Mouse (Mus musculus): ENCODE results near the gene Zkscan14. TPM values are rescaled to one million over a fixed set of nuclear protein-coding genes. Genes with fewer than 3 reads are reported as not detected.
"Not testable (repeated sequence)": the region's sequence is repeated elsewhere in the genome, so short reads cannot be mapped to it uniquely, and the experiment has no call there.

Zkscan14 gene
- total RNA-seq (2015; ENCODE audit: low replicate concordance) (5.9 and 10.8 TPM in 2 replicates), total RNA-seq (2017; ENCODE audit: low replicate concordance) (8.1 and 14.2 TPM in 2 replicates)

DNA sequence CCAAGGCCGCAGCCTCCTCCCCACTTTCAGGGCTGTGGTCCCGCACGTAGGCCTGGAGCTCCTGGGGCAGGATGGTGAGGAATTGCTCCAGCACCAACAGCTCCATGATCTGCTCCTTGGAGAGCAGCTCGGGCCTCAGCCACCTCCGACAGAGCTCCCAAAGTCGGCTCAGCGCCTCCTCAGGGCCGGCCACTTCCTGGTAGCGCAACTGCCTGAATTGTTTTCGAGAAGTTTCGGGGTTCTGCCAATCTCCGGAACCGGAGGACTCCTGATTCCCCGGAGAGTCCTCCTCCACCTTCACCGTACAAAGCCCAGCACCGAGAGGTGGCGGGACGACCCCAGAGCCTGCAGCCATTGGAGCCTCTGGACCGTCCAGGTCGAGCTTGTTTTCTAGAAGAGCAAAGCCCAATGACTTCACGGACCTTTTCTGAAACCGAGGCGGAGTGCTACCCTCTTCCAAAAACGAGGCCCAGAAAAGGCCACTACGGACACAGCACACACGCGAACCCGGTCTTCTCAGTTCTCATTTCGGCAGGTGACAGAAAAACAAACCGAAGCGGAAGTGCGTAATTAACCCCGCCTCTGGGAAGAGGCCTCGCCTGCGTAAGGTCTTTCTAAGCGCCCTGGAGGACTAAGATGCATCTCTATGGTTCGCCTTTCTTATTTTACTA lies at the start of gene Zkscan14:
Zkscan14 (minus strand) TSS at position 548 of the 671 bp plus-strand sequence.
- ATAC-seq (replicated peaks; ENCODE audit: low FRiP score, poor library complexity, severe bottlenecking), result peak; percentile 75

DNA sequence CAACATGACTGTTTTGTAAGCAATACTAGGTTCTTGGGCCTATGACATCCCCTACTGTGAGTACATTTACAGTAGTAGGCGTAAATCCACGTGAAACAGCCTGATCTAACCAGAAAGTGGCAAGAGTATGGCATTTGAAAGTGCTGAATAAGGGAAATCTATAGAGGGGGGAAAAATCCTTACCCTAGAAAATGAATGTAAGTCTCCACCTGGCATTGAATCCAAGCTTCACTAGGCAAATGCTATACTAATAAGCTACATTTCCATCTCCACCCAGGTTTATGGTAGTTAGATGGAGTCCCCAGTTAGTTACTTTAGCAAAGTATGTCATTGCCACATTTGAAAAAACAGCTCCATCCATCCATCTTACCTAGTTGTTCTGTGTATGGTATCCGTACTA lies 47.9 kb upstream of the Zkscan14 start:
- no peak for ATAC-seq (replicated peaks; ENCODE audit: low FRiP score, poor library complexity, severe bottlenecking)

DNA sequence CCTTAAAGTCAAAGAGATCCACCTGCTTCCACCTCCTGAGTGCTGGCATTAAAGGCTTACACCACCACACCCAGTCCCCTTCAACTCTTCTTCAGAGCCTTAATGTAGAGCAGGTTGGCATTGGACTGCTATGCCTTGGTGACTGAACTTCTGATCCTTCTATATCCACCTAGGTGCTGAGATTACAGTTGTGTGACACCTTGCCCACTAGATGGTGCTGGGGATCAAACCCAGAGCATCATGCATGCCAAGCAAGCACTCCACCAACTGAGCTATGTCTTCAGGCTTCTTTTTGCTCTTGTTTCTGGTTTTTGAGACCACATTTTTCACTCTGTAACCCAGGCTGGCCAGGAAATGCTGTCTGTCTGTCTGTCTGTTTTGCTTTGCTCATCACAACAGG lies 33.0 kb upstream of the Zkscan14 start:
- no peak for ATAC-seq (replicated peaks; ENCODE audit: low FRiP score, poor library complexity, severe bottlenecking)

- peak; percentile 46; the same call in 1 of the 2 replicates for ATAC-seq (replicated peaks; ENCODE audit: low FRiP score, poor library complexity, severe bottlenecking)
These were observed 30.3 kb upstream of the Zkscan14 start for GRCm38 (mm10) chr5:145231893-145232411.

DNA sequence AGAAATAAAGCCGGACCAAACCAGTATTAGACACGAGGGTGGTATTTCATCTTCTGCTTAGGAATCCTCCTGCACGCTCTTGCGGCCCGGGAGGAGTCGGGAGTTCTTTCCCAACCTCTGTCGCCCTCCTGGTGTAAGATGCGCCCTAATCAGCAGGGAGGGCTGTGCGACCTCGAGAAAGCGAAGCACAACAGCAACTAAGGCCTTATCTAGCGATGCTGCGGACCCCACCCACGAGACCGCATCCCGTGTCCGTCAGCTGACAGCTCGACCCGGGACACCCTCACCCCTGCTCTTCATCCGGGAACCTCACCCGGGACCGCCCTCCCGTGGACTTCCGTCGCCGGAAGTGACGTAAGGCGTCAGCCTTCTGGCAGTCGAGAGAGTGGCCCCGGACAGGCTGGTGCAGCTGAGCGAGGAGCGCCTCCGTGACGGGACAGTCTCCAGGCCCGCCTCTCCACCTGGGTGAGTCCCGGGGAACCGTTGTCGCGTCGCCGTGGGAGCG lies 29.8 kb upstream of the Zkscan14 start, which contains the start of gene Zfp655:
Zfp655 (plus strand) TSS at position 349 of the 505 bp plus-strand sequence.
- peak; percentile 98 for ATAC-seq (replicated peaks; ENCODE audit: low FRiP score, poor library complexity, severe bottlenecking)

DNA sequence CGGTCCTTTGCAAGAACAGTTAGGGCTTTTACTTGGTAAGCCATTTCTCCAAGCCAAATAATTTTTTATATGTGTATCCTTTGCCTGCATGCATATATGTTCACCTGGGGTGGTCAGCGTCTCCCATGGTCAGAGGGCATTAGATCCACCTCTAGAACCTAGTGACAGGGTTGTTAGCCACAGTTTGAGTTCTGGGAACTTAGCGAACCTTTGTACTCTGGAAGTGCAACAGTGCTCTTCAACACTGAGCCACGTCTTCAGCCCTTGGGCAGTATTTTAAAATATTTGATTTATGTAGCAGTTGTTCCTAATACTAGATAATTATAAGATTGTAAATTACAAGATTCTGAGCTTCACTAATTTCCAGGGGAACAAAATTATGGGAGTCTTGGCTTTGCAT lies 29.0 kb upstream of the Zkscan14 start:
- ATAC-seq (replicated peaks; ENCODE audit: low FRiP score, poor library complexity, severe bottlenecking), result no peak

DNA sequence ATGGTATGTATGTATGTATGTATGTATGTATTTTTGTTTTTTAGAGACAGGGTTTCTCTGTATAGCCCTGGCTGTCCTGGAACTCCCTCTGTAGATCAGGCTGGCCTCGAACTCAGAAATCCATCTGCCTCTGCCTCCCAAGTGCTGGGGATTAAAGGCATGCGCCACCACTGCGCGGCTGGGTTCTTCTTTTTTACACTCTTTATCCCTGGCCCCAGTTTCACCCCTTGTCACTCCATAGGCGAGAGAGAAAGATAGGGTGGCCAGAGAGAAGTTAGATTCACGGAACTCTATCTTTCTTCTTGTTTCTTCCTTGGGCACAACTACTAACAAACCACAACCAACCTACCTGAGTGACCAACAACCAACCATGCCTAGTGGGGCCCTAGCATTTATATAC lies 27.6 kb upstream of the Zkscan14 start:
- ATAC-seq (replicated peaks; ENCODE audit: low FRiP score, poor library complexity, severe bottlenecking), result not testable (repeated sequence)

GRCm38 (mm10) chr5:145226453-145226852 lies 24.8 kb upstream of the Zkscan14 start:
- ATAC-seq (replicated peaks; ENCODE audit: low FRiP score, poor library complexity, severe bottlenecking), result no peak

DNA sequence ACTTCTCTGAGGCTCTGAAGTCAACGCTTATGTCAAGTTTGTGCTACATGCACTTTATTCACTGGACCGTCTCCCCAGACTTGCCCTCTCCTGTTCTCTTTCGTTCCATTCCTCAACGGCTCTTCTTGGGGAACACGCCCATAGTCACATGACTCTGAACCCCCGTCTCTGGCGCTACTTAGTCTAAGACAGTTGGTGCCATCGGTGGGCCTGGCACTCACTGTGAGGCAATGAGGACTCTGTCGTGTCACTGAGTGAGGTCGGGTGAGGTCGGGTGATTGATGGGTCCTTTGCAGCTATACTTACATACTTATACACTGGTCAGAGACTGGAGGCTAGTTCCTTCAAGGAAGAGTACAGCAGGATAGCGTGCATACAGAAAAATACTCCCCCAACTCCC lies 21.7 kb upstream of the Zkscan14 start:
- ATAC-seq (replicated peaks; ENCODE audit: low FRiP score, poor library complexity, severe bottlenecking), result no peak

DNA sequence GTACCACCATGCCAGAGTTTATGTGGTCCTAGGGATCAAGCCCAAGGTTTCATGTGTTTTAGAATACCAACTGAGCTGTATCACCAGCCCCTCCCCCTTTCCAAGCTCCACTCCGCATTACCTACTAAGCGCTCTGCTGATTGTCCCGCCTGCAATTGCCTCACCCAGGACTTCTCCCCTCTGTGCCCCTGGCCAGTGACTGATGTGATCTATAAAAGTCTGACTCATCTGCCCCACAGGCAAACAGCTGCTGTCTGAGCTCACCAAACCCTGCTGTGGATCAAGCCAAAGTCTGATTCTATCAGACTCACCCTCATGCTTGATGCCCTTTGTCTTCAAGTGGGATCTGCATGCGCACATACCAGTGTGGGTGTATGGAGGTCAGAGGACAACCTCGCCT lies 21.2 kb upstream of the Zkscan14 start:
- no peak for ATAC-seq (replicated peaks; ENCODE audit: low FRiP score, poor library complexity, severe bottlenecking)

GRCm38 (mm10) chr5:145219981-145220380 lies 18.3 kb upstream of the Zkscan14 start:
- ATAC-seq (replicated peaks; ENCODE audit: low FRiP score, poor library complexity, severe bottlenecking), result no peak

- no peak for ATAC-seq (replicated peaks; ENCODE audit: low FRiP score, poor library complexity, severe bottlenecking)
These were observed 17.0 kb upstream of the Zkscan14 start for GRCm38 (mm10) chr5:145218671-145219070.

DNA sequence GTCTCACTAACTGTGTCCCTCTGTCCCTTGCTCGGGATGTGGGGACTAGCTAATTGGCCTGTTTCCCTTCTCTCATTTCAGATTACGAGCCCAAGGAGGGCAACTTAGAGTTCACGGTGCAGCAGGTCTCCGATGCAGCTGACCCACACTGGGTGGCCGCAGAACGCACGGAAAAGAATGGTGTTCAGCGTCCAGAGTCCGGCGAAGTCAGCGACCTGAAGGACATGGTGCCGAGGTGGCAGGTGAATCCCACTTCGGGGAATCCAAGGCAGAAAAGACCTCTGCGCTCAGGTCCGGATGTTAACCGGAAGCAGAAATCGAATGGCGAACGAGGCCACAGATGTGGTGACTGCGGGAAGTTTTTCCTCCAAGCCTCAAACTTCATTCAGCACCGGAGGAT lies 16.5 kb upstream of the Zkscan14 start:
- no peak for ATAC-seq (replicated peaks; ENCODE audit: low FRiP score, poor library complexity, severe bottlenecking)

DNA sequence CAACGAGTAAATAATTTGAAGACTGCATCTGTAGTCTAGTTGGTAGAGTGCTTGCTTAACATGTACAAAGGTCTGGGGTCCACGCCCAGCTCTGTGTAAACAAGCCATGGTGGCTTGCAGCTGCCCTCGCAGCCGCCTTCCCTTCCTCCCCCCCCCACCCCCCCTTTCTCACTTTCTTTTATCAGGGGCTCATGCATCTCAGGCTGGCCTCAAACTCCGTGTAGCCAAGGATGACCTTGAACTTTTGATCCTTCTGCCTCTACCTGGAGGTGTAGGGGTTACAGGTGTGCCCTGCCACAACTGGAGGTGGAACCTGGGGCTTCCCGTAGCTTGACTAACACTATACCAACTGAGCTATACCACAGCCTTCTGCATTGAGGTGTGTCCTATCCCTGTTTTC lies 16.1 kb upstream of the Zkscan14 start:
- no peak for ATAC-seq (replicated peaks; ENCODE audit: low FRiP score, poor library complexity, severe bottlenecking)

DNA sequence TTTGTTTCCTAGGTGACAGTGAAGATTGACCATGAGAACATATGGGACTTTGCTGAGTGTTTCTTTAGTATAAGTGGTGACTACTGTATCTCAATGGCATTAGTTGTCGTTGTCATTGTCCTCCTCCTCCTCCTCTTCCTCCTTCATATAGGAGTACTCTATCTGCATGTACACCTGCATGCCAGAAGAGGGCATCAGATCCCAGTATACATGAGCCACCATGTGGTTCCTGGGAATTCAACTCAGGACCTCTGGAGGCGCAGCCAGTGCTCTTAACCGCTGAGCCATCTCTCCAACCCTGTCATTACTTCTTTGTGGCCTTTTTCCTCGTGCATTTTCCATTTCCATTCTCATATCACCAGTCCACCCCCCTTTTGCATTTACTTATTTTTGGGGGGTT lies 13.0 kb upstream of the Zkscan14 start:
- no peak for ATAC-seq (replicated peaks; ENCODE audit: low FRiP score, poor library complexity, severe bottlenecking)

DNA sequence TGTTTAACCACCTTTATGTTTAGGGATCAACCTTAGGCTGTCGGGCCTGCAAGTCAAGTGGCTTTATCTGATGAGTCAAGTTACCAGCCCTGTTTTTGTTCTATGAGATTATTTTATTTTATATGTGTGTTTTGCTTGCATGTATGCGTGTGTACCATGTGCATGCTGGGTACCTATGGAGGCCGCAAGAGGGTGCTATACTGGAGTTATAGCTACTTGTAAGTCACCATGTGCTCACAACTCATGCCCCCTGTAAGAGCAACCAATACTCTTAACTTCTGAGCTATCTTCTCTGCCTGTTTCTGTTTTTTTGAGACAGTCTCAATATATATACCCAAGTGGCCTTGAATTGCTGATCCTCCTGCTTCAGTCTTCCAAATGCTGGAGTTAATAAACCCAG lies 11.8 kb upstream of the Zkscan14 start:
- ATAC-seq (replicated peaks; ENCODE audit: low FRiP score, poor library complexity, severe bottlenecking), result no peak

DNA sequence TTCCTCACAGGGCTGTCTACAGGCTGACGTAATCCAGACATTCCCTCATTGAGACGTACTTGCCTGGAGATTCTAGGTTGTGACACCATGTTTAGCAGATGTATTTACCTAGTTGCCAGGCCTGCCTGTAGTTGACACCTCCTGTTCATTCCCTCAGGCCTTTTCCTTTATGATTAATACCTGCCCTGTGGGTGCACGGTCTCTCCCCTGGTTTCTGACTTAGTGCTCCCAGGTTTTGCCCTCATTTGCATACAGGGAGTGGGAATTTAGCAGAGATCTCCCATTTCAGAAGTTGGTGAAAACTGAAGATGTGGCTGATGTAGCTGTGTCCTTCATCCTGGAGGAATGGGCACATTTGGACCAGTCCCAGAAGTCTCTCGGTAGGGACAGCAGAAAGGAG lies 10.5 kb upstream of the Zkscan14 start:
- ATAC-seq (replicated peaks; ENCODE audit: low FRiP score, poor library complexity, severe bottlenecking), result no peak

DNA sequence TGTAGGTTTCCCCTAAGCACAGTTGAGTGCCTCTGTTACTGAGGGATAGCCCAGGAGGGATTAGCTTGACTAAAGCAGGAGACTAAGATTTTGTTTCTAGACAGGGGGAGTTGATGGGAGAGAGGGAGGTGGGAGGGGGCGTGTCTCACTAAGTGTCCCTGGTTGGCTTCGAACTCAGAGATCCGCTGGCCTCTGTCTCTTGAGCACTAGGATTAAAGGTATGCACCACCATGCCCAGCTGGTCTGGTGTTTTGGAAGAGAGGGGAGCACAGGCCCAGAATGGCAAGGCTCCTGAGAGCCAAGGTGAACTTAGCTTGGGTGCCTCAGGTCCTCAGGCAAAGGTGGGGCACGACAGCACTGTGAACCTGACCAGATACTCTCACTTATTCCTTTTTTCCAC lies 9.7 kb upstream of the Zkscan14 start:
- ATAC-seq (replicated peaks; ENCODE audit: low FRiP score, poor library complexity, severe bottlenecking), result no peak

DNA sequence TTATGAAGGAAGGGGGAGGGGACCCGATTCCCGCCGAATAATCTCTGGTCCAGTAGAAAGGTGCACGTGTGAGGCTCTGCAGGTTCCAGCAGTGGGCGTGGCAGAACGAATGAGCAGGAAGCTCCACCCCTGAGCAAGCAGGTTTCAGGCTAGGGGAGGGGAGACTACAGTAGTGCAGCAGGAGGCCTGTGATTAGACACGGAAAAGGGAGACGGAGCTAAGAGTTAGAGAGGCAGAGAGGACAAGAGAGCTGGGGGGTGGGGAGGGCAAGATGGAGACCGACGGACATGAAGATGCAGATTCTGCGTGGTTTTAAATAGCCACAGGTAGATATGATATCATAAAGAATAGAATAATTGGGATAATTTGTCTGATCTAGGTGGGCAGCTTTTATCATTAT lies 6.7 kb upstream of the Zkscan14 start:
- ATAC-seq (replicated peaks; ENCODE audit: low FRiP score, poor library complexity, severe bottlenecking), result not testable (repeated sequence)

GRCm38 (mm10) chr5:145207954-145208353 lies 6.3 kb upstream of the Zkscan14 start:
- ATAC-seq (replicated peaks; ENCODE audit: low FRiP score, poor library complexity, severe bottlenecking), result no peak

- no peak for ATAC-seq (replicated peaks; ENCODE audit: low FRiP score, poor library complexity, severe bottlenecking)
These were observed 5.7 kb upstream of the Zkscan14 start for GRCm38 (mm10) chr5:145207385-145207784.
